Mouse (Mus musculus) cerebellum, adult 2 months (tissue): ENCODE data around the gene Lck.

Experiments
- CTCF ChIP-seq: fragments of 200-500 bp; IDR thresholded peaks from 2 replicates; pipeline ENCODE4 v1.5.1; 2011; ENCODE audit warnings: low read depth, mild to moderate bottlenecking, control low read depth, low read length, moderate library complexity, borderline replicate concordance; ENCODE audit not compliant: insufficient read depth
- POLR2A ChIP-seq: fragments of 200-500 bp; IDR thresholded peaks from 2 replicates; pipeline ENCODE4 v1.6.1; 2011; ENCODE audit warnings: low read length, control low read depth, borderline replicate concordance; ENCODE audit not compliant: insufficient read depth

- no peak for TF ChIP-seq CTCF
- TF ChIP-seq POLR2A = no peak
Measured at GRCm38 (mm10) chr4:129518519-129518918, 54.9 kb downstream of the Lck start.
